Mouse (Mus musculus) megakaryocyte, embryonic 14.5 days (primary cell): ENCODE results near the gene Cyp2d10. TPM values are rescaled to one million over a fixed set of nuclear protein-coding genes. Genes with fewer than 3 reads are reported as not detected.
"Not testable (repeated sequence)": the region's sequence is repeated elsewhere in the genome, so short reads cannot be mapped to it uniquely, and the experiment has no call there.

Experiments used
- H3K27me3 ChIP-seq: replicated peaks from 2 replicates; pipeline ENCODE3; 2012; ENCODE audit warnings: inconsistent platforms
- H3K36me3 ChIP-seq: replicated peaks from 2 replicates; pipeline ENCODE3; 2012; ENCODE audit warnings: low read length, inconsistent platforms, mixed read lengths
- H3K4me1 ChIP-seq: 2 replicates; pipeline ENCODE4 v1.6.1; 2012; ENCODE audit warnings: inconsistent platforms
- H3K4me3 ChIP-seq: replicated peaks from 2 replicates; pipeline ENCODE3; 2012; ENCODE audit warnings: moderate library complexity, mild to moderate bottlenecking, inconsistent platforms
- H3K9me3 ChIP-seq: 2 replicates; pipeline ENCODE4 v1.6.1; 2012; ENCODE audit warnings: inconsistent platforms
- FLI1 ChIP-seq: IDR thresholded peaks from 2 replicates; pipeline ENCODE4 v1.6.1; 2012; ENCODE audit warnings: low read length, inconsistent platforms, mixed read lengths
- GATA1 ChIP-seq: IDR thresholded peaks from 3 replicates; pipeline ENCODE4 v1.6.1; 2012; ENCODE audit warnings: mixed read lengths, low read length, inconsistent platforms, borderline replicate concordance
- polyA plus RNA-seq: library from polyadenylated mRNA; stranded (reverse); fragments of >175 nt; gene quantifications from 2 replicates; pipeline ENCODE4 v1.2.3, GENCODE M21; 2012; ENCODE audit warnings: low replicate concordance; ENCODE audit not compliant: insufficient read depth

Gene Cyp2d10
- polyA plus RNA-seq, 1 experiment = not detected

DNA sequence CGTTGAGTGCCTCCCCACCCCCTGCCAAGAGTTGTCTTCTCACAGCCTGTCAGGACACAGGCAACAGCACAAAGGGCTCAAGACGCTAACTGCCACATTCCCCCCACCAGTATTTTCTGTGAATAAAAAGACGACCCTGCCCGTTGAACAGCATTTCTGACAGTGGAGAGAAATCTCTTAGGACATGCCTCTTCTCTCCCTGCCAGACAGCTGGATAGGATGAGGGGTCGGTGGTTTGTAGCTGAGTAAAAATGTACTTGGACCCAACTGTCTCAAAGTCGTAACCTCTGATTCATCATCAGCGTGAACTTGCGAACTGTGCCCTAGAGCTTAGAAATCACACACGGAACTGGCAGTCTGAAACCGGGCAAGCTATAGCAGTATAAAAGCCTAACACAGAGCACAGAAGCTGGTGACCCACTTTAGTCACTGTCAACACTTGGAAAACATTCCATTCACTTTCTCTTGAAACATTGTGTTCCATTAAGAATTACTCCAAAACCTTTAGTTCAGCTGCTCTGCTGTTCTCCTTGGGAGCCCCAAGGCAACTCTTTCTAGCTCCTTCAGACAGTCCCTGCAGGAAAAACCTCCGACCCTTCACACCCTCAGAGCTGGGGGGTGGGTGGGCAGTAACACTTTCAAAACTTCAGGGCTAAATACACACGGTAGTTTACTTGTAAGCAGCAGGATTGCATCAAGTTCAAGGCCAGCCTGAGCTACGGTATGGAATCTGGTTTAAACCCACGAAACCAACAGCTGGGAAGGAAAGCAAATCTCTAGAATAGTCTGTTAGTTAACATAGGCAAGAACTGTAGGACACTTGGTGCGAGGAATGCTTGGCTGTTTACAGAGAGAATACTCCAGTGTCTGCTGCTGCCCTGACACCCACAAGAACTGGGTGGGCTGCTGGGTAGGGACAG is 28.5 kb downstream of the Cyp2d10 start:
- H3K4me3 ChIP-seq = no peak overlapping the region
- peaks cover 14% of the 10 kb centered on the region for H3K4me1 ChIP-seq
- 0 out of 2 replicates have a peak, but pooled peaks cover 3% of the 10 kb centered on the region for H3K9me3 ChIP-seq
- no peaks in the 10 kb centered on the region for H3K36me3 ChIP-seq
- no peak for TF ChIP-seq GATA1
- TF ChIP-seq FLI1 = no peak
- H3K27me3 ChIP-seq = peaks cover 63% of the 10 kb centered on the region

DNA sequence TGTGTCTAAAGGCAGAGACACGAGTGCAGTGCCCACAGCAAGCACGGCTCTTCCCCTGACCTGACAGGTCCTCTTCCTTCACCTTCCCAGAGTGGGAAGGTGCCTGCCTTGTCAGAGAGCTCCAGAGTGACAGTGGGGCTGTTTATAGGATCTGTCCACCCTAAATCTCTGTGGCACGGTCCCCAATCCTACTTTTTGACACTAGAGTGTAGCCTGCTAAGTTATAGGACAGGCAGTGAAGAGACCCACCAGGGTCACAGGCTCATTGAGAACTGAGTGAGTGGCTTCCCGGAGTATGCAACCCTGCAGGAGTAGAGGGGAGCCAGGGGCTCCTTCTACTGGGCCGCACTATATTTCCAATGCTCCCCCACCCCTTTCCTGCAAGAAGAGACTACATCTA is 29.3 kb downstream of the Cyp2d10 start:
- peaks cover 14% of the 10 kb centered on the region for H3K4me1 ChIP-seq
- H3K27me3 ChIP-seq = peaks cover 68% of the 10 kb centered on the region
- H3K9me3 ChIP-seq = 0 out of 2 replicates have a peak, but pooled peaks cover 3% of the 10 kb centered on the region
- TF ChIP-seq GATA1 = no peak
- no peak for TF ChIP-seq FLI1
- H3K4me3 ChIP-seq = no peak overlapping the region
- H3K36me3 ChIP-seq = no peaks in the 10 kb centered on the region

- H3K27me3 ChIP-seq = peaks cover 71% of the 10 kb centered on the region
- 0 out of 2 replicates have a peak, but pooled peaks cover 3% of the 10 kb centered on the region for H3K9me3 ChIP-seq
- H3K36me3 ChIP-seq = no peaks in the 10 kb centered on the region
- no peak for TF ChIP-seq GATA1
- no peak for TF ChIP-seq FLI1
- H3K4me3 ChIP-seq = no peak overlapping the region
- H3K4me1 ChIP-seq = peaks cover 14% of the 10 kb centered on the region
These were observed 30.4 kb downstream of the Cyp2d10 start for GRCm38 (mm10) chr15:82376393-82377138.

DNA sequence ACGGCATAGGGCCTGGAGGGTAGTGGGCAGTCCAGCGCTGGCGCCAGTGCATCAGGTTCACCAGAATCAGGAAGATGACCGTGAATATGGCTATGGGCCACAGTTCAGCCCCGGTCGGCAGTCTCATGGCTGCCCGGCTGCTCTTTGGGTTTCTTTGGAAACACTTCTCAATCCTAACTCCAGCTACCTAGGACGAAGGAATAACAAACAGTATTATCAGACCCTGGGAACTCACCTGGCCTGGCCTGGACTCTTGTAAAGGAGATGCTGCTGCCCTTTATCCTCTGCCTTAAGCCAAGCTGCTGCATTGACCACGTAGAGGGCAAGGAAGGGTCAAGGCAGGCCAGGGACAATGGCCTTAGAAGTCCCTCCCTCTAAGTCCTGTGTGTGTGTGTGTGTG is 31.1 kb downstream of the Cyp2d10 start:
- Histone ChIP-seq H3K9me3 (0 out of 2 replicates have a peak, but pooled peaks cover 3% of the 10 kb centered on the region), H3K27me3 (peaks cover 70% of the 10 kb centered on the region), H3K4me1 (peaks cover 12% of the 10 kb centered on the region), H3K4me3 (no peak overlapping the region), H3K36me3 (no peaks in the 10 kb centered on the region)
- TF ChIP-seq GATA1 = no peak
- no peak for TF ChIP-seq FLI1

DNA sequence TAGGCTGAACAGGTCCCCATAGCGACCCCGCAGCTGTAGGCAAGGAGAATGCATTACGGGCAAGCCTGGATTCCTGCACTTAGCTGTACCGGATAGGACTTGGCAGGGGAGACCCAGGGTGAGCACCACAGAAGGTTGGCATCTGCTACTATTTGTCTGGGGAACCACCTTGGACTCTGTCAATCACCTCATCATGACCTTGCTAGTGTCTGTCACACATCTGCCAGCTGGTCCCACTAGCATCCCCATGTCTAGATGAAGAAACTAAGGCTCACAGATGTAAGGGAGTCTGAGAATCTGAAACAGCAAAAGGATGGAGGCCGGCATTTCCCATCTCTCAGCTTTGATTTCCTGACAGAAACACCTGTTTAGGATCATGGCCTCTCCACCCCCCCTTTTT is 32.6 kb downstream of the Cyp2d10 start:
- TF ChIP-seq FLI1 (no peak), GATA1 (no peak)
- 0 out of 2 replicates have a peak, but pooled peaks cover 2% of the 10 kb centered on the region for H3K9me3 ChIP-seq
- H3K36me3 ChIP-seq = no peaks in the 10 kb centered on the region
- H3K27me3 ChIP-seq = peaks cover 64% of the 10 kb centered on the region
- H3K4me3 ChIP-seq = no peak overlapping the region
- no peaks in the 10 kb centered on the region for H3K4me1 ChIP-seq

GRCm38 (mm10) chr15:82372991-82373390 is 34.0 kb downstream of the Cyp2d10 start:
- Histone ChIP-seq H3K9me3 (no peaks in the 10 kb centered on the region), H3K36me3 (no peaks in the 10 kb centered on the region), H3K4me1 (no peaks in the 10 kb centered on the region), H3K27me3 (peaks cover 50% of the 10 kb centered on the region), H3K4me3 (no peak overlapping the region)
- TF ChIP-seq GATA1 = no peak
- no peak for TF ChIP-seq FLI1

DNA sequence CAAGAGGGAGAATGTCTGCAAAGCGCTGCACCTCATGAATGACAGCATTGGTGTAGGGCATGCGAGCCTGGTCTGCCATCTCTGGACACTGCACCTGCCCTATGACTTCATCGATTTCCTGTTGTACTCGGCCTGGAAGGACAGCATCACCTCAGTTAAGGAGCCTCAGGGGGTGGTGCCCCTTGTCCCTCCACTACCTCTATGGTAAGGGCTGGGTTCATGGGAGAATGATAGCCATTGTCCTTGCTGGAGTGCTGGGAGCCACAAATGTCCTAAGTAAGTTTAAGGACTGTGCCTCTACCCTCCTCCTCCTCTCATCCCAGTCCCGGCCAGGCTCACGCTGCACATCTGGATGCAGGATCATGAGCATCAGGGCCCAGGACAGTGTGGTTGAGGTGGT is 34.5 kb downstream of the Cyp2d10 start:
- H3K27me3 ChIP-seq = peaks cover 45% of the 10 kb centered on the region

GRCm38 (mm10) chr15:82368851-82369250 is 38.1 kb downstream of the Cyp2d10 start:
- H3K36me3 ChIP-seq = no peaks in the 10 kb centered on the region
- H3K27me3 ChIP-seq = peaks cover 26% of the 10 kb centered on the region
- no peaks in the 10 kb centered on the region for H3K4me1 ChIP-seq
- TF ChIP-seq FLI1 = no peak
- no peak for TF ChIP-seq GATA1
- H3K9me3 ChIP-seq = no peaks in the 10 kb centered on the region
- no peak overlapping the region for H3K4me3 ChIP-seq

More for the DNA sequence above, 34.5 kb downstream of the Cyp2d10 start:
- no peaks in the 10 kb centered on the region for H3K36me3 ChIP-seq
- no peak overlapping the region for H3K4me3 ChIP-seq
- H3K9me3 ChIP-seq = no peaks in the 10 kb centered on the region
- H3K4me1 ChIP-seq = no peaks in the 10 kb centered on the region
- TF ChIP-seq GATA1 (no peak), FLI1 (no peak)

- Histone ChIP-seq H3K27me3 (peaks cover 19% of the 10 kb centered on the region), H3K9me3 (no peaks in the 10 kb centered on the region), H3K36me3 (no peaks in the 10 kb centered on the region), H3K4me1 (no peaks in the 10 kb centered on the region), H3K4me3 (no peak overlapping the region)
- TF ChIP-seq FLI1 (no peak), GATA1 (no peak)
These were observed 38.8 kb downstream of the Cyp2d10 start for GRCm38 (mm10) chr15:82368146-82368545.

DNA sequence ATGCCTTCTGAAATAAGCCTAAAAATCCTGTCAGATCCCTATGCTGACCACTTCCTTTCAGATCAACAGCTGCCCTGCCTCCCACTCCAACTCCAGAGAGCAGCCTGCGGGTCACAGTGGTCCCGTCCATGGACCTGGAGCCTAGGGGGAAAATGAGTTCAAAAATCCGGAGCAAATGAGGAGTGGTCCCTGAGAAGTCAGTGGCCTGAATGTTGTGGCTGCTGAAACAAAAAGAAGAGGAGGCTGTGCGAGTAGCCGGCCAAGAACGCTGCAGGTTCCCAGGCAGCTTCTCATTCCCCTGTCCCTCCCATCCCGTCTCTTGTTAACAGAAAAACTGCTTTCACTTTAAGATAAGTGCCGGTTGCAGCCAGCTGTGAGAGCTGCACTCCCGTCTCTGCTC is 42.4 kb downstream of the Cyp2d10 start:
- H3K36me3 ChIP-seq, H3K4me3 ChIP-seq, H3K27me3 ChIP-seq, H3K4me1 ChIP-seq, H3K9me3 ChIP-seq: not testable (repeated sequence)

- H3K4me3 ChIP-seq, H3K27me3 ChIP-seq, H3K9me3 ChIP-seq, H3K4me1 ChIP-seq, H3K36me3 ChIP-seq: not testable (repeated sequence)
These were observed 43.2 kb downstream of the Cyp2d10 start for GRCm38 (mm10) chr15:82363801-82364200.
